Mouse (Mus musculus): ENCODE measurements around the gene Dctn3. TPM values are rescaled to one million over a fixed set of nuclear protein-coding genes. Genes with fewer than 3 reads are reported as not detected.

The Dctn3 gene
- total and polyA plus RNA-seq, 2 experiments: 40.2 to 44.5 TPM

DNA sequence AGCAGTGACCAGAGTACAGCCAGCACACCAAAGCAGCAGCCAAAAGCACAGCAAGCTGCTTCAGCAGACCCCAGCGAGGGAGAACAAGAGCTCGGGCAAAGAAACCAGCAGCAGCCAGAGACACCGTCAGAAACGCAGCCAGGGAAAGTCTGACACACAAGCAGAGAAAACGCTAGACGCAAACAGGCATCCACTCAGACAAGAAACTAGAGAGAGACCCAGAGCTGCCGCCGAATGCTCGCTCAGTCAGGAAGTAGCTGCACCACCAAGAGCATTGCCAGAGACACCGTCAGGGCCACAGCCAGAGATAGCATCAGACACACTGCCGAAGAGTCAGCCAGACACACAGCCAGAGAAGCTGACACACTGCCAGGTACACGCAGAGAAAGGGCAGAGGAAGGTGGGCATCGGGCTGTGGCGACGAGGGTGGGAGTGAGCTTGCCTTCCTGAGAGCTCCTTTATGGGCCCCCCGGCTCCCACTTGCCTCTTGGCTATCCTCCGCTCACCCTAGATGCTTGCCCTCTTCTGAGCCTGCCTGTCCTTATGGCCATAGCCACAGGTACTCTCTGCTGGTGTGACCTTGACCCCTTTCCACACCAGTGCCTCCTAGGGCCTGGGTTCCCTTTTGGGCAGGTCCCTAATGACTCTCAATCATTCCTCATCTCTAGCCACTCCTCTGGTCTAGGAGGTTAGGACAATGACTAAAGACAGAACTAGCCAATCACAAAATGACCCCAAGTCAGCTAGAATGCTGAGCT lies 46.5 kb downstream of the Dctn3 start:
- no peaks in the 10 kb centered on the region for H3K36me3 ChIP-seq (ENCODE audit: control insufficient read depth, insufficient read depth, low read length)
- 64% methylated on average over 17 of the region's 17 CpGs for WGBS
- H3K9ac ChIP-seq (ENCODE audit: low read depth, low read length): no peak overlapping the region
- H3K79me2 ChIP-seq (ENCODE audit: control insufficient read depth, insufficient read depth, low read length): no peaks in the 10 kb centered on the region
- DNase-seq (ENCODE audit: extremely low read depth, low read depth, low spot score): no peak
- no peak overlapping the region for H3K4me3 ChIP-seq (ENCODE audit: insufficient read depth, low read depth, low read length)
- no peak for TF ChIP-seq CTCF (IDR thresholded peaks at IDR 0.05; ENCODE audit: low read depth, low read length)
- no peak for TF ChIP-seq POLR2A (IDR thresholded peaks at IDR 0.05; ENCODE audit: extremely low read depth, insufficient read depth, low read length)
- H3K4me1 ChIP-seq (ENCODE audit: control insufficient read depth, insufficient read depth, low read length): no peaks in the 10 kb centered on the region
- H3K27me3 ChIP-seq (ENCODE audit: control insufficient read depth, insufficient read depth, low read length): peaks cover 3% of the 10 kb centered on the region; the same call in 1 of the 2 replicates
- no peak overlapping the region for H3K27ac ChIP-seq (replicated peaks; ENCODE audit: insufficient read depth, low read depth, low read length)

DNA sequence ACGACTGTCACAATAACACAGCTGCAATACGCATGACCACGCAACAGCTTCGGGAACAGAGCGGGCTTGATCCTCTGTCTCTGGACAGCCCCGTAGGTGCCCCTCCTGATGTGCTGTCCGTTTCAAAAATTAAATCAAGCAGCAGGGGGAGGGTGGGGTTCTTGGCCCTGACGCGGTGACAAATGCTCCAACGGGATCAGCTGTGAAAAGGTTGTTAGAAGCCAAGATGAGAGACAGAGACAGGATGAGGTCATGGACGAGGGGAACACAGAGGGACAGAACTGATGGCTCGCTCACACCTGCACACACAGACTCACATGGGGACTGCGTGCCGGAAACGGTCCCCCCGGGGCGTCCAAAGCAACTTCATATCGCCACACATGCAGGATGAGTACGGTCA lies 49.8 kb downstream of the Dctn3 start:
- no peaks in the 10 kb centered on the region for H3K27me3 ChIP-seq (ENCODE audit: control insufficient read depth, insufficient read depth, low read length)

DNA sequence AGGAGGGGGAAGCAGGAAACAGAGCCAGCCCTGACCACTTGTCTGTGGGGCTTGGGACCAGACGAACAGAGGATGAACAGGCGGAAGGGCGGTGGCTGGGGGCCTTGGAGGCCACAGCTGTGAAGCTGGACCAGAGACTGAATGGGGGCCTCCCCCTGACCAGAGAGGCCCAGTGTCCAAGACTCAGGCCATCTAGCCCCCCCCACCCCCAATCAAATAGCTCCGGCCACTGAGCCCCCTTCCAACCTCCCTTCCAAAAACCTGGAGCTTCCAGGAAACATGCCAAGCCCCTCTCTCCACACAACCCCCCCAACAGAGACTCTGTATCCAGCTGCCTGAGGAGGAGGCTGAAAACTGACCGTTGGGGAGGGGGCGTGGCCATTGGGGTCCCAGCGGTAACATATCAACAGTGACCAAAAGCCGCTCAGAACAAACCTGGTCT lies 50.4 kb downstream of the Dctn3 start:
- Histone ChIP-seq H3K9ac (ENCODE audit: low read depth, low read length) (no peak overlapping the region), H3K27me3 (ENCODE audit: control insufficient read depth, insufficient read depth, low read length) (no peaks in the 10 kb centered on the region), H3K4me1 (ENCODE audit: control insufficient read depth, insufficient read depth, low read length) (no peaks in the 10 kb centered on the region), H3K4me3 (ENCODE audit: insufficient read depth, low read depth, low read length) (no peak overlapping the region), H3K36me3 (ENCODE audit: control insufficient read depth, insufficient read depth, low read length) (no peaks in the 10 kb centered on the region), H3K27ac (replicated peaks; ENCODE audit: insufficient read depth, low read depth, low read length) (no peak overlapping the region), H3K79me2 (ENCODE audit: control insufficient read depth, insufficient read depth, low read length) (no peaks in the 10 kb centered on the region)
- WGBS: 67% methylated on average over 8 of the region's 8 CpGs
- DNase-seq (ENCODE audit: extremely low read depth, low read depth, low spot score): no peak
- TF ChIP-seq CTCF (IDR thresholded peaks at IDR 0.05; ENCODE audit: low read depth, low read length) (no peak), POLR2A (IDR thresholded peaks at IDR 0.05; ENCODE audit: extremely low read depth, insufficient read depth, low read length) (no peak)

More for the DNA sequence above, 49.8 kb downstream of the Dctn3 start:
- no peak overlapping the region for H3K4me3 ChIP-seq (ENCODE audit: insufficient read depth, low read depth, low read length)
- H3K27ac ChIP-seq (replicated peaks; ENCODE audit: insufficient read depth, low read depth, low read length): no peak overlapping the region
- 88% methylated on average over 19 of the region's 19 CpGs for WGBS
- H3K79me2 ChIP-seq (ENCODE audit: control insufficient read depth, insufficient read depth, low read length): no peaks in the 10 kb centered on the region
- H3K36me3 ChIP-seq (ENCODE audit: control insufficient read depth, insufficient read depth, low read length): no peaks in the 10 kb centered on the region
- TF ChIP-seq CTCF (IDR thresholded peaks at IDR 0.05; ENCODE audit: low read depth, low read length) (no peak), POLR2A (IDR thresholded peaks at IDR 0.05; ENCODE audit: extremely low read depth, insufficient read depth, low read length) (no peak)
- H3K9ac ChIP-seq (ENCODE audit: low read depth, low read length): no peak overlapping the region
- no peak for DNase-seq (ENCODE audit: extremely low read depth, low read depth, low spot score)
- no peaks in the 10 kb centered on the region for H3K4me1 ChIP-seq (ENCODE audit: control insufficient read depth, insufficient read depth, low read length)

DNA sequence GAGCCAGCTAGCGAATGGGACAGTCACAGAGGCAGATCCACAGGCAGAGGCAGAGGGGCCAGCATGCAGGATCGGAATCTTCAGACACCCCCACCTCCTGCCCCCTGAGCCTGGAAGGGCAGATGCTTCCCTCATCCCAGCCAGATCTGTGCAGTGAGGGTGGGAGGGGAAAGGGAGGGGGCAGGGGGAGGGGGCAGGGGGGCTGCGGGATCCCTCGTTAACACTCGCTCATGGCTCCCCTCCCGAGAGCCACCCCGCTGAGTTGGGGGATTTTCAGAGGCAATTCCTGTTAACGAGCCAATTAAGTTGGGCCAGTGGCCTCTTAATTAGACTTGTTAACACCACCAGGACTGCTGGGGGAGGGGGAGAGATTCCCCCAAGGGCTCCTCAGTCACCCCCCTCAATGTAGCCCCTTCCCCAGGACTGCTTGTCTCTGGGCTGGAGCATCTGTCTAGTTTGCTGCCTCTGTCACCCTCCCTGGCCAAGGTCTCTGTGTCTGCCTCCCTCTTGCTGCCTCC lies 50.9 kb downstream of the Dctn3 start:
- no peak overlapping the region for H3K27ac ChIP-seq (replicated peaks; ENCODE audit: insufficient read depth, low read depth, low read length)
- no peaks in the 10 kb centered on the region for H3K36me3 ChIP-seq (ENCODE audit: control insufficient read depth, insufficient read depth, low read length)
- no peaks in the 10 kb centered on the region for H3K27me3 ChIP-seq (ENCODE audit: control insufficient read depth, insufficient read depth, low read length)
- no peak for DNase-seq (ENCODE audit: extremely low read depth, low read depth, low spot score)
- H3K9ac ChIP-seq (ENCODE audit: low read depth, low read length): no peak overlapping the region
- TF ChIP-seq POLR2A (IDR thresholded peaks at IDR 0.05; ENCODE audit: extremely low read depth, insufficient read depth, low read length) (no peak), CTCF (IDR thresholded peaks at IDR 0.05; ENCODE audit: low read depth, low read length) (no peak)
- H3K4me3 ChIP-seq (ENCODE audit: insufficient read depth, low read depth, low read length): no peak overlapping the region
- H3K79me2 ChIP-seq (ENCODE audit: control insufficient read depth, insufficient read depth, low read length): no peaks in the 10 kb centered on the region
- H3K4me1 ChIP-seq (ENCODE audit: control insufficient read depth, insufficient read depth, low read length): no peaks in the 10 kb centered on the region
- 52% methylated on average over 8 of the region's 8 CpGs for WGBS

DNA sequence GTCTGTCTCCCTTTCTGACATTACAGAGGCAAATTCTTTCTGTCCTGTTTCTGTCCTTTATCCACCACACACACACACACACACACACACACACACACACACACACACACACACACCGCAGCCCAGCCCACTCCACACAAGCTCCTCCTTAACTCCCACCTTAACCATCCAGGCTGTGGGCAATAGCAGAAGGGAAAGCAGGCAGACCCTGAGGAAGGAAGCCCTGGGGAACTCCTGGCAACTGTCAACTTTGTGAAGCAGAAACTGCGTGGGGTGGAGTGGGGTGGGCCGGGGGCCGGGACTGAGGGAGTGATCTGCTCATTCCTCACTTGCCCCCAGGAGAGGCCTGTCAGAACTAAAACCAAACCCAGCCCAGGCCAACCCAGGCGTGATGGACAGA lies 51.5 kb downstream of the Dctn3 start:
- Histone ChIP-seq H3K4me3 (ENCODE audit: insufficient read depth, low read depth, low read length) (no peak overlapping the region), H3K79me2 (ENCODE audit: control insufficient read depth, insufficient read depth, low read length) (no peaks in the 10 kb centered on the region), H3K27me3 (ENCODE audit: control insufficient read depth, insufficient read depth, low read length) (no peaks in the 10 kb centered on the region), H3K36me3 (ENCODE audit: control insufficient read depth, insufficient read depth, low read length) (no peaks in the 10 kb centered on the region), H3K9ac (ENCODE audit: low read depth, low read length) (no peak overlapping the region), H3K27ac (replicated peaks; ENCODE audit: insufficient read depth, low read depth, low read length) (no peak overlapping the region), H3K4me1 (ENCODE audit: control insufficient read depth, insufficient read depth, low read length) (no peaks in the 10 kb centered on the region)
- TF ChIP-seq CTCF (IDR thresholded peaks at IDR 0.05; ENCODE audit: low read depth, low read length): no peak
- no peak for TF ChIP-seq POLR2A (IDR thresholded peaks at IDR 0.05; ENCODE audit: extremely low read depth, insufficient read depth, low read length)
- 59% methylated on average over 5 of the region's 5 CpGs for WGBS
- DNase-seq (ENCODE audit: extremely low read depth, low read depth, low spot score): no peak

DNA sequence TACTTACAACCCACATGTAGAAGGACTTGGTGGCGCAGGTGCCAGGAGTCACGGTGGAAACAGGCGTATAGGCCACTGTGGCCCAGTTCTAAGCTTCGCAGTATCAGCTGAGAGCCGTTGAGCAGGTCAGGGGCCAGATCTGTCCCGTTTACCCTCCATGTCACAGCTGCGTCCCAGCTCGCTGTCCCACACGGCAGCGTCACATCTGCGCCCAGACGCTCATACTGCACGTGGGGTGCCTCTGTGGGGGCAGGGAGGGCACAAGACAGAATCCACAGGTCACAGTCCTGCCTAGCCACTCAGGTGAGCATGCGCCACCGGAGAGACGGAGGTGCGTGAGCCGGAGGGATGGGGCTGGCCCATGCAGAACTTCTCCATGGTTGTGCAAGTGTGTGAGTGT lies 52.1 kb downstream of the Dctn3 start:
- WGBS: 83% methylated on average over 18 of the region's 18 CpGs
- Histone ChIP-seq H3K36me3 (ENCODE audit: control insufficient read depth, insufficient read depth, low read length) (no peaks in the 10 kb centered on the region), H3K79me2 (ENCODE audit: control insufficient read depth, insufficient read depth, low read length) (no peaks in the 10 kb centered on the region), H3K27me3 (ENCODE audit: control insufficient read depth, insufficient read depth, low read length) (no peaks in the 10 kb centered on the region), H3K4me3 (ENCODE audit: insufficient read depth, low read depth, low read length) (no peak overlapping the region), H3K27ac (replicated peaks; ENCODE audit: insufficient read depth, low read depth, low read length) (no peak overlapping the region), H3K4me1 (ENCODE audit: control insufficient read depth, insufficient read depth, low read length) (no peaks in the 10 kb centered on the region), H3K9ac (ENCODE audit: low read depth, low read length) (no peak overlapping the region)
- DNase-seq (ENCODE audit: extremely low read depth, low read depth, low spot score): no peak
- TF ChIP-seq CTCF (IDR thresholded peaks at IDR 0.05; ENCODE audit: low read depth, low read length) (no peak), POLR2A (IDR thresholded peaks at IDR 0.05; ENCODE audit: extremely low read depth, insufficient read depth, low read length) (no peak)
